Mouse (Mus musculus): ENCODE data around the gene Armcx1.

DNA sequence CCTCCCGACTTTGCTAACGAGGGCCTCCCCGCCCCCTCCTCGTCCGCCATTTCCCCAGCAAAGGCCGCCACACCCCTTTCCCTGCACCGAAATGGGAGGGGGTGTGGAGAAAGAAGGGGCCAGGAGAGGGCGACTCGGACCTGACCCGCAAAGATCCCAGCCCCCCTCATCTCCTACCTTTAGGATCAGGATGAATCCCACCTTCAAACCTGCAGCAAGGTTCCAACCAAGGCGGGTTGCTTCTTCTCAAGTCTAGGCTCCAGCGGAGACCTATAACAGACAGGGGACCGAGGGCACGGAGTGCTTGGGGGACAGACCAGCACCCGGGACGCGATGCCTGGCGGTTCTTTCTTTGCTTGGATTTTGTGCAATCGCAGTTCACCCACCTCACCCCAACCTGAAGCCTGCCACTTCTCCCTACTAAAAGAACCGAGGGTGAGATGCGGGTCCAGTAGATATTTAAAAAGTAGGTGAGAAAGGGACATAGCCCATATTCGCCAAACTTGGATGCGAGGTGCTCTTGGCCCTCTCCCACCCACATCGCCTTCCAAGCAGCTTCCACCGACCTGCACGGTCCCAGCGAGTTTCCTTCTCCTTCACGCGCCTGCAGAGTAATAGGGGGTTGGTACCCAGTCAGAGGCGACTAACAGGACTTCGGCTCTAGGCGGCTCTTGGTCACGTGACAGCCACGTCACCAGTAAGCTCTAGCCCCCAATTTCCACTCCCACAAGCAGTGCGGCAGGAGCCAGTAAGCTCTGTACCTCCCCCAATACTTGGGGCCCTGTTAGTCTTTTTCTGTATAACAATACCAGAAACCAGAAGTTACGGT, 33.2 kb downstream of the Armcx1 start, which contains the start of gene Armcx6:
- TF ChIP-seq POLR2A (IDR thresholded peaks at IDR 0.05; ENCODE audit: control insufficient read depth, extremely low read depth, insufficient read depth, low read length, poor library complexity) (no peak), CTCF (IDR thresholded peaks at IDR 0.05; ENCODE audit: borderline replicate concordance, control insufficient read depth, extremely low read depth, insufficient read depth, low read length, poor library complexity) (no peak)
